31 mouse cellular contexts compared by ENCODE assay signal in the genomic region with DNA sequence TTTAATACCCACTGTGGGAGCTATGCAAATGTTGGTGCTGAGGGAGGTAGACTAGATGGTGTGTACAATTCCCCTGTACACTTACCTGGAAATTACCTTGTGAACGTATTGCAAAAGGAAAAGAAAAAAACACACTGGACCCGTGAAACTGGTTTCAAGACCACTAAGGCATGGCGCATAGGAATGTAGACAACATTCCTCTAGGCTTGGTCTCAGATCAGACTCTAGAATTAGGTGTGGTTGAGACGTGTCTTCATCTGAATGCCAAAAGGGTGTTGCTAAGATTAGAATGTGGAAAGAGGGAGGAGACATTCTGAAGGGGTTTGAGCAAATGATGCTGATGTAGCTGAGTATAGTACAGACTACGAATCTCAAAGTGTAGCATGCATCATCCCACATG.
DNase-seq lines count a peak whose midpoint lies in the region; ATAC-seq and TF ChIP-seq lines count a peak whose summit lies in the region.
"Had no signal": no experiment of that assay in that cellular context is flagged by ENCODE, and none has a peak within 500 bp of the region (broad histone marks: within the 10 kb centered on the region; RNA-seq: fewer than 3 reads in every experiment).

No protein-coding gene starts in this region.

- H3K27ac ChIP-seq in embryonic facial prominence, embryonic 11.5 days (replicated peaks; ENCODE audit: low read depth, low read length): no peak overlapping the region
- no peak overlapping the region for H3K27ac ChIP-seq in embryonic facial prominence, embryonic 10.5 days (replicated peaks)
- H3K27ac ChIP-seq in lung, embryonic 15.5 days: no peak overlapping the region
- no peak overlapping the region for H3K27ac ChIP-seq in ES-E14 (ENCODE audit: insufficient read depth, low read depth, low read length, poor library complexity, severe bottlenecking)
- no peak overlapping the region for H3K27ac ChIP-seq in midbrain, embryonic 15.5 days
- H3K27ac ChIP-seq: embryonic facial prominence, embryonic 12.5 days; gastrocnemius, adult 2 months; kidney, postnatal 0 days; liver, embryonic 14.5 days; midbrain, embryonic 10.5 days had no signal

- DNase-seq in embryonic facial prominence, embryonic 11.5 days (ENCODE audit: low spot score): peak; percentile 5
- DNase-seq in embryonic facial prominence, embryonic 10.5 days (ENCODE audit: low spot score): no peak
- DNase-seq in lung, adult 18-20 months: no peak
- peak; percentile 33 for DNase-seq in ES-E14 (ENCODE audit: low read depth, low spot score)
- peak; percentile 20 for DNase-seq in lung, postnatal 36 days
- DNase-seq: adrenal gland, postnatal 10 days; cerebellum, adult 8-10 months; cerebellum, postnatal 25 days; gastrocnemius, adult 2 months; gastrocnemius, postnatal 36 days; heart, adult 18-20 months; heart, postnatal 14 days; kidney, adult 2 months; kidney, postnatal 4 days; left cerebral cortex, postnatal 4 days; liver; right cerebral cortex, adult 18-20 months; thymus, adult 2 months; thymus, postnatal 36 days had no signal

- H3K4me2 ChIP-seq in embryonic facial prominence, embryonic 11.5 days (ENCODE audit: low read depth, low read length): no peak overlapping the region
- no peak overlapping the region; the same call in 1 of the 2 replicates for H3K4me2 ChIP-seq in lung, embryonic 15.5 days
- no peak overlapping the region for H3K4me2 ChIP-seq in midbrain, embryonic 15.5 days
- H3K4me2 ChIP-seq: embryonic facial prominence, embryonic 12.5 days had no signal

- H3K27me3 ChIP-seq in embryonic facial prominence, embryonic 11.5 days (ENCODE audit: control insufficient read depth, insufficient read depth, low read length): no peaks in the 10 kb centered on the region
- no peaks in the 10 kb centered on the region for H3K27me3 ChIP-seq in embryonic facial prominence, embryonic 10.5 days (replicated peaks; ENCODE audit: low read depth, poor library complexity, severe bottlenecking)
- no peaks in the 10 kb centered on the region for H3K27me3 ChIP-seq in lung, embryonic 15.5 days
- no peaks in the 10 kb centered on the region for H3K27me3 ChIP-seq in midbrain, embryonic 15.5 days (replicated peaks)
- H3K27me3 ChIP-seq: embryonic facial prominence, embryonic 12.5 days had no signal

- H3K4me3 ChIP-seq in embryonic facial prominence, embryonic 11.5 days (ENCODE audit: low read depth, low read length): no peak overlapping the region
- no peak overlapping the region for H3K4me3 ChIP-seq in embryonic facial prominence, embryonic 10.5 days
- no peak overlapping the region for H3K4me3 ChIP-seq in lung, embryonic 15.5 days
- H3K4me3 ChIP-seq in ES-E14 (ENCODE audit: insufficient read depth in 1 of 2, low read depth in 1 of 2, low read length in 2 of 2, poor library complexity in 1 of 2, severe bottlenecking in 1 of 2): no peak overlapping the region
- H3K4me3 ChIP-seq in midbrain, embryonic 15.5 days: no peak overlapping the region
- H3K4me3 ChIP-seq: embryonic facial prominence, embryonic 12.5 days; erythroblast, embryonic 14.5 days; gastrocnemius, adult 2 months; midbrain, embryonic 10.5 days had no signal

- H3K4me1 ChIP-seq in embryonic facial prominence, embryonic 11.5 days (ENCODE audit: control insufficient read depth, insufficient read depth, low read length): no peaks in the 10 kb centered on the region
- 0 out of 2 replicates have a peak, but pooled peaks cover 3% of the 10 kb centered on the region for H3K4me1 ChIP-seq in embryonic facial prominence, embryonic 10.5 days
- H3K4me1 ChIP-seq in lung, embryonic 15.5 days: peaks cover 15% of the 10 kb centered on the region
- H3K4me1 ChIP-seq in ES-E14 (ENCODE audit: control insufficient read depth in 2 of 2, insufficient read depth in 2 of 2, low read length in 2 of 2, poor library complexity in 1 of 2): peaks cover 2 to 4% of the 10 kb centered on the region in 2 experiments; a peak in 1 of 4 replicates
- H3K4me1 ChIP-seq in midbrain, embryonic 15.5 days: no peaks in the 10 kb centered on the region
- H3K4me1 ChIP-seq: embryonic facial prominence, embryonic 12.5 days; midbrain, embryonic 10.5 days had no signal

- WGBS in embryonic facial prominence, embryonic 11.5 days: 79% methylated on average over 5 of the region's 5 CpGs
- 78% methylated on average over 5 of the region's 5 CpGs for WGBS in embryonic facial prominence, embryonic 10.5 days
- WGBS in lung, embryonic 15.5 days: 35% methylated on average over 5 of the region's 5 CpGs
- 88% methylated on average over 5 of the region's 5 CpGs for WGBS in midbrain, embryonic 15.5 days

- in situ Hi-C loops in ES-E14 (cut with MboI; ENCODE audit: low sequenced_read_pairs in 2 of 2, unreplicated experiment in 2 of 2): no loop called here

- no peaks in the 10 kb centered on the region for H3K9me3 ChIP-seq in embryonic facial prominence, embryonic 11.5 days (replicated peaks; ENCODE audit: control insufficient read depth, low read length)
- no peaks in the 10 kb centered on the region for H3K9me3 ChIP-seq in embryonic facial prominence, embryonic 10.5 days
- no peaks in the 10 kb centered on the region for H3K9me3 ChIP-seq in lung, embryonic 15.5 days
- H3K9me3 ChIP-seq in ES-E14 (ENCODE audit: control insufficient read depth, insufficient read depth, low read depth, low read length): no peaks in the 10 kb centered on the region
- no peaks in the 10 kb centered on the region for H3K9me3 ChIP-seq in midbrain, embryonic 15.5 days
- H3K9me3 ChIP-seq: embryonic facial prominence, embryonic 12.5 days; midbrain, embryonic 10.5 days had no signal

- no peaks in the 10 kb centered on the region for H3K36me3 ChIP-seq in embryonic facial prominence, embryonic 11.5 days (replicated peaks; ENCODE audit: control insufficient read depth, insufficient read depth, low read depth, low read length)
- no peaks in the 10 kb centered on the region for H3K36me3 ChIP-seq in embryonic facial prominence, embryonic 10.5 days (replicated peaks)
- H3K36me3 ChIP-seq in lung, embryonic 15.5 days: no peaks in the 10 kb centered on the region
- no peaks in the 10 kb centered on the region for H3K36me3 ChIP-seq in ES-E14 (ENCODE audit: control insufficient read depth, insufficient read depth, low read length, poor library complexity, severe bottlenecking)
- H3K36me3 ChIP-seq in midbrain, embryonic 15.5 days (replicated peaks): no peaks in the 10 kb centered on the region
- H3K36me3 ChIP-seq: embryonic facial prominence, embryonic 12.5 days; midbrain, embryonic 10.5 days had no signal

- ATAC-seq in embryonic facial prominence, embryonic 11.5 days (replicated peaks; ENCODE audit: insufficient number of reproducible peaks, low FRiP score, low TSS enrichment, low read depth): no peak
- ATAC-seq in lung, embryonic 15.5 days (ENCODE audit: borderline replicate concordance, extremely low read depth, low FRiP score, low TSS enrichment): peak; percentile 46; the same call in 1 of the 2 replicates
- no peak for ATAC-seq in midbrain, embryonic 15.5 days (replicated peaks)
- no peak for ATAC-seq in megakaryocyte-erythroid progenitor cell, adult 5-6 weeks (replicated peaks; ENCODE audit: low FRiP score, low TSS enrichment, poor library complexity, severe bottlenecking)
- ATAC-seq: activated CD4-positive, CD25-positive, alpha-beta regulatory T cell, adult 4 months; forebrain, embryonic 16.5 days; hindbrain, embryonic 16.5 days; midbrain, embryonic 16.5 days had no signal

- H3K9ac ChIP-seq in embryonic facial prominence, embryonic 11.5 days (replicated peaks; ENCODE audit: low read length): no peak overlapping the region
- no peak overlapping the region for H3K9ac ChIP-seq in lung, embryonic 15.5 days
- no peak overlapping the region for H3K9ac ChIP-seq in ES-E14 (ENCODE audit: insufficient read depth, low read depth, low read length, poor library complexity, severe bottlenecking)
- no peak overlapping the region for H3K9ac ChIP-seq in midbrain, embryonic 15.5 days
- H3K9ac ChIP-seq: embryonic facial prominence, embryonic 12.5 days; liver, embryonic 14.5 days had no signal

TF ChIP-seq in ES-E14, 5 proteins besides CTCF, POLR2A, EP300 and RAD21:
- no peak for TF ChIP-seq HCFC1 (IDR thresholded peaks at IDR 0.05; ENCODE audit: borderline replicate concordance, insufficient read depth, low read length)
- no peak for TF ChIP-seq ZC3H11A (IDR thresholded peaks at IDR 0.05; ENCODE audit: borderline replicate concordance, low read depth, low read length)
- TF ChIP-seq ZNF384 (IDR thresholded peaks at IDR 0.05; ENCODE audit: low read depth, low read length): peak; percentile 77
- TF ChIP-seq CHD2 (IDR thresholded peaks at IDR 0.05; ENCODE audit: low read depth, low read length): 0 out of 2 replicates have a peak, but pooled peaks have one; percentile 40
- no peak for TF ChIP-seq MAFK (IDR thresholded peaks at IDR 0.05; ENCODE audit: insufficient read depth, low read depth, low read length)

Comparison
In these comparisons a context has a peak if more than half of its experiments do, and no peak if none do; other contexts are left out.
1. DNase-seq: peak in embryonic facial prominence, embryonic 11.5 days (single experiment), ES-E14 (single experiment) and lung, postnatal 36 days (single experiment); none in embryonic facial prominence, embryonic 10.5 days (single experiment) and lung, adult 18-20 months (0 of 2).